Mouse (Mus musculus) midbrain, embryonic 16.5 days (tissue): ENCODE measurements around the gene Tepp. TPM values are rescaled to one million over a fixed set of nuclear protein-coding genes. Genes with fewer than 3 reads are reported as not detected.

ENCODE experiments used
- ATAC-seq: fragments of 200-750 bp; cut with Nextera tagmentation; 2 replicates; pipeline ENCODE4 v1.8.0; 2017; ENCODE audit warnings: moderate TSS enrichment
- H3K27ac ChIP-seq: fragments of 300-500 bp; sonication (generic); 2 replicates; pipeline ENCODE4 v1.5.1; 2014; ENCODE audit warnings: mild to moderate bottlenecking, low read length, mixed read lengths
- H3K27me3 ChIP-seq: fragments of 300-500 bp; sonication (generic); 2 replicates; pipeline ENCODE4 v1.6.1; 2014; ENCODE audit warnings: low read depth, low read length, mixed read lengths; ENCODE audit not compliant: control insufficient read depth, insufficient read depth
- H3K36me3 ChIP-seq: fragments of 300-500 bp; sonication (generic); 2 replicates; pipeline ENCODE4 v1.6.1; 2014; ENCODE audit warnings: mild to moderate bottlenecking, low read length, moderate library complexity, mixed read lengths; ENCODE audit not compliant: control insufficient read depth, insufficient read depth
- H3K4me1 ChIP-seq: fragments of 300-500 bp; sonication (generic); 2 replicates; pipeline ENCODE4 v1.6.1; 2014; ENCODE audit warnings: mild to moderate bottlenecking, low read length, mixed read lengths; ENCODE audit not compliant: control insufficient read depth, insufficient read depth
- H3K4me2 ChIP-seq: fragments of 300-500 bp; sonication (generic); 2 replicates; pipeline ENCODE4 v1.6.1; 2014; ENCODE audit warnings: mild to moderate bottlenecking, low read length, mixed read lengths
- H3K4me3 ChIP-seq: fragments of 300-500 bp; sonication (generic); 2 replicates; pipeline ENCODE4 v1.5.1; 2014; ENCODE audit warnings: low read depth, mild to moderate bottlenecking, low read length, moderate library complexity, mixed read lengths
- H3K9ac ChIP-seq: fragments of 300-500 bp; sonication (generic); 2 replicates; pipeline ENCODE4 v1.6.1; 2014; ENCODE audit warnings: low read depth, low read length, mixed read lengths
- H3K9me3 ChIP-seq: fragments of 300-500 bp; sonication (generic); replicated peaks from 2 replicates; pipeline ENCODE4 v1.6.1; 2014; ENCODE audit warnings: mild to moderate bottlenecking, low read length, mixed read lengths; ENCODE audit not compliant: control insufficient read depth, poor library complexity, severe bottlenecking
- WGBS: fragments of 180-500 bp; shearing (Covaris S2); extraction: QIAGEN DNeasy Blood & Tissue Kit; methylation state at CpG from one replicate; pipeline ENCODE4 v1.1.7; 2014; 5-methylcytosine and 5-hydroxymethylcytosine counted together
- polyA plus RNA-seq: library from polyadenylated mRNA; unstranded; fragments of >200 nt; fragmentation: Nextera tagmentation; extraction: Ambion mirVana; gene quantifications from 2 replicates; pipeline ENCODE4 v1.2.1, GENCODE M21; 2015

The Tepp gene
- 2.7 and 2.8 TPM in 2 replicates for polyA plus RNA-seq

DNA sequence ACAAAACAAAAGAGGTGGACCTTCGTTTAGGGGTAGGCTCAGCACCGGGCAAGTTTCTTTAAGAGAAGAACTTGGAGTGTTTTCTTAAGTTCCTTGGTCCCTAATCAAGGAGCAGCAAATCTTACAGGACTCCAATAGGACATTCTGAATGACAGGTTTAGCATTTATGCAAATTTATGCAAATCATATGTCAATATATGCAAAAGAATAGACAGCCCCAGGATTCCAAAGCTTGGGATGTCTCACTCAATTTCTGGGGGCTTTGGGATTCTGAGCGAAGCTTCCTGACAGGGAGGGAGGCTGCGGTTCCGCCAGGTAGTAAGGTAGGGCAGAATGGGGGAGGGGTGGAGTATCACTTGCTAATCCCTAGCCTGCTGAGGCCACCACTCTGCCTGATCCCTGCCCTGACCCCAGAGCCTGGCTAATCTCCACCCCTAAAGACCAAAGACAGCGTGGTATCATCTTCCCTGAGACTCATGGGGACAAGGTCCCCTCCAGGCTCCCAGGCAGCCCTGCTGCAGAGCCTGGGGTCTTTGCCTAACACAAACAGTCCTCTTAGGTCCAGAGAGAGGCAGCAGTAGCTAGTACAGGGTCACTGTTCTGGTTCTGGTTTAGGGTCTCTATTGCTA, at the start of gene Tepp:
Tepp (plus strand) TSS at position 225 of the 629 bp plus-strand sequence.
- no peak within 1 kb of the TSS for H3K27ac ChIP-seq

DNA sequence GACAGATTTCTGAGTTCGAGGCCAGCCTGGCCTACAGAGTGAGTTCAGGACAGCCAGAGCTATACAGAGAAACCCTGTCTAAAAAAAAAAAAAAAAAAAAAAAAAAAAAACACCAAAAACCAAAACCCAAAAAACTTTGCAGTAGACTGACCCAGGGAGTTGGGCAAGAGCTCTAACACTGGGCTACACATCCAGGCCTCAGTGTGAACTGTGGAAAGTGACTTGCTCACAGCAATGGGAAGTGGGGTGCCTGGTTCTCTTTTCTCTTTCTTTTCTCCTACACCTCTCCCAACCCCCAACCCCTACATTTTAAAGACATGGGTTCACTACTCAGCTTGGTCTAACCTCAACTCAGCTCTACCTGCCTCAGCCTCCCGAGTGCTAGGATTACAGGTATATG, 48.2 kb upstream of the Tepp start:
- H3K9me3 ChIP-seq, result no peaks in the 10 kb centered on the region
- no peak overlapping the region for H3K4me2 ChIP-seq
- no peak overlapping the region for H3K27ac ChIP-seq
- H3K4me3 ChIP-seq, result no peak overlapping the region
- no peaks in the 10 kb centered on the region for H3K36me3 ChIP-seq
- no peak overlapping the region for H3K9ac ChIP-seq
- no peak for ATAC-seq
- no peaks in the 10 kb centered on the region for H3K27me3 ChIP-seq
- no peaks in the 10 kb centered on the region for H3K4me1 ChIP-seq
- 83% methylated on average over 2 of the region's 2 CpGs for WGBS

More for the DNA sequence above, at the start of gene Tepp:
- H3K27me3 ChIP-seq, result no peaks in the 10 kb centered on the region
- H3K4me1 ChIP-seq, result peaks cover 8% of the 10 kb centered on the region; the same call in 1 of the 2 replicates
- H3K36me3 ChIP-seq, result no peaks in the 10 kb centered on the region
- ATAC-seq, result 0 out of 2 replicates have a peak, but pooled peaks have one; percentile 32
- no peak within 1 kb of the TSS for H3K4me3 ChIP-seq
- H3K4me2 ChIP-seq, result 0 out of 2 replicates have a peak within 1 kb of the TSS, but pooled peaks have one; percentile 18
- H3K9me3 ChIP-seq, result no peaks in the 10 kb centered on the region
- 0 out of 2 replicates have a peak within 1 kb of the TSS, but pooled peaks have one; percentile 30 for H3K9ac ChIP-seq
- WGBS, result 20% methylated on average over 6 of the region's 6 CpGs

DNA sequence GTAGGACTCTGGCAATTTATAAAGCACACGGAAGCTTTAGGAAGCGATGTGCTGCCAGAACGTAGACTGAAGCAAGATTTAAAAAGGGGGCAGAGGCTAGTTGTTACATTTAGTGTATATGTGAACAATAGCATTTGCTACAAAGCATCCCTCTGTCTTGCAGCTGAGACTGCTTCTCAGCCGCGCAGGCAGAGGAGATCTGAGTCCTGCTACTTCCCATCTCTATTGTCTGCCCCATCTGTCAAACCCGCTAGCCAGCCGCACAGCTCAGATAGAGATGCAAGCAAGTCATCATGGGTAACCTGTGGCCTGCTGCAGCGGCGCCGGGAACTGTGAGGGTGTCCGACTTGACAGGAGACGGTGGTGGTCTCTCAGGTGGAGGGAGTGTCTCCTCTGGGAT, 39.9 kb upstream of the Tepp start:
- Histone ChIP-seq H3K9me3 (no peaks in the 10 kb centered on the region), H3K4me3 (no peak overlapping the region), H3K9ac (no peak overlapping the region), H3K27ac (no peak overlapping the region), H3K4me1 (no peaks in the 10 kb centered on the region), H3K4me2 (no peak overlapping the region), H3K27me3 (no peaks in the 10 kb centered on the region), H3K36me3 (no peaks in the 10 kb centered on the region)
- no peak for ATAC-seq
- 60% methylated on average over 12 of the region's 12 CpGs for WGBS

DNA sequence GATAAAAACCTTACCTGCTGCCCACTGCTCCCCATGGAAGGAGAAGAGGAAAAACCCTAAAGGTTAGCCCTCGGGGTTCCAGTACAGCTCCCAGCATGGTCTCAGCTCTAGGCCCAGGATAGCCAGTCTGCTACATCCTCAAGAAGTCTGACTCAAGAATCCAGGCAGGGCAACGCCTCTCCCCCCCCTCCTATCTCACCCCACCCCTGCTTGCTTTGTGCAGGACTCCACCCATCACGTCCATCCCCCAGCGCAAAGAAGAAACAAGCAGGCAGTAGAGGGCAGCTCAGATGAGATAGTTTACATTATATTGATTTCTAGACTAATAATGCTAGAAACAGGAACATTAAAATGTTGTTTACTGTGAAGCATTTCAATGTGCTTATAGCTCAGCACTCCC, 38.5 kb upstream of the Tepp start:
- Histone ChIP-seq H3K9me3 (no peaks in the 10 kb centered on the region), H3K36me3 (no peaks in the 10 kb centered on the region), H3K9ac (no peak overlapping the region), H3K4me1 (no peaks in the 10 kb centered on the region), H3K27me3 (no peaks in the 10 kb centered on the region), H3K27ac (no peak overlapping the region), H3K4me2 (no peak overlapping the region), H3K4me3 (no peak overlapping the region)
- no peak for ATAC-seq
- 27% methylated on average over 4 of the region's 4 CpGs for WGBS

DNA sequence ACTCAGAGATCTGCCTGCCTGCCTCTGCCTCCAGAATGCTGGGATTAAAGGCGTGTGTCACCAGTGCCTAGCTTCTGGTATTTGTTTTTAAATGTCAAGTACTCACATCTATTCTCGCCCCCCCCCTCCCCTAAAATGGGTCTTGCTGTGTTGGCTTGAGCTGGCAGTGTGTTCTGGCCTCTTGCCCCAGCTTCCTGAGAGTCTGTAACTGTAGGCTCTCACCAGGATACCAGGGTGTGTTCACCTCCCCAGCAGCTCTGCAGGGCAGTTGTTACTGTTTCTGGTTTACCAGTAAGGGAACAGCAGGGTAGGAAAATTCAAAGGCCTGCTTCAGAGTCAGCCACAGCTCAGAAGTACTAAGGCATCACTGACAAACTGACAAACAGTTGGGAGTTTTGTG, 37.5 kb upstream of the Tepp start:
- Histone ChIP-seq H3K9me3 (no peaks in the 10 kb centered on the region), H3K4me1 (no peaks in the 10 kb centered on the region)

DNA sequence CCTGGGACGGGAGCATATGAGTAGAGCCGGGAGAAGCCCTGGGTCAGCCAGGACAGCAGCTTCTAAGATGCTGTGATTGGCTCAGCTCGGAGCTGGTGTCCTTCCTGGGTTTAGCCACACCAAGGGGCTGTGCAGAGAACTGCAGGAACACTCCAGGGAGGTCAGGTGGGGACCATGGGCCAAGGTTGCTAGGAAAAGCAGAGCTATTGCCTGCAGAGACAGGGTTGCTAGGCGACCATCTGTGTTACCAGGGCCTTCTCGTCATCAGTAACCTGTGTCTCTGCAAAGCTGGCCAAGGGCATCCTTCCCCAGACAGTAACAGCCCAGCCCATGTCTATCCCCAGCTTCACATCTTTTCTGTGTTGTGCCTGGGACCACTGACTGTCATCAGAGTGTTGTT, 28.9 kb upstream of the Tepp start:
- 50% methylated on average over 5 of the region's 5 CpGs for WGBS

More for the DNA sequence above, 37.5 kb upstream of the Tepp start:
- no peaks in the 10 kb centered on the region for H3K36me3 ChIP-seq
- H3K4me2 ChIP-seq, result no peak overlapping the region
- no peak for ATAC-seq
- no peak overlapping the region for H3K9ac ChIP-seq
- WGBS, result 26% methylated on average over 2 of the region's 2 CpGs
- no peak overlapping the region for H3K4me3 ChIP-seq
- no peaks in the 10 kb centered on the region for H3K27me3 ChIP-seq
- H3K27ac ChIP-seq, result no peak overlapping the region

DNA sequence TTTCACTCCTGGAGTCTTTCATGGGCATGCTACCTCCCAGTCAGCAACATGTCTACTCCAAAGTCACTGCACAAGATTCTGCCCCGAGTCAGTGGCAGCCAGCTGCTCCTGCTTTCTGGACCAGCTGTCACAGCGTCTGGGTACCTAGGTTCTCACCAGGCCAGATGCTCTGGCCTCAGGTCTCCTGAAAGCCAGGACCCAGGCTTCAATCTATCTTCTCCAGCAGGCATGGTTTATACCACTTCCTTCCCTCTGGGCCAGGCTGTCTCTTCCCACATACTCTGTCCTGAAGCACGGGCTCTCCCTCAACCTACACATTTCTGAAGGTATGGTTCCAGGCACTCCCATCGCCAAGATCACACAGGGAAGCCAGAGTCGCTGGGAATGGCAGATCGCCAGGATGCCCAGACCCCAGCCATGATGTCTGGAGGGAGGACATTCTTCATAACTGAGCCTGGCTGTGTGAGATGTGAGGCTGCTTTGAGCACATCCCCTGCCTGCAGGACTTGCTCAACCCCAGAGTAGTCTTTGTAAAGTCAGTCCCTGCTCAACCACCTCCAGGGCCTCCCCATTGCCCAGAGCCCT, 21.2 kb upstream of the Tepp start:
- Histone ChIP-seq H3K9me3 (no peaks in the 10 kb centered on the region), H3K27me3 (no peaks in the 10 kb centered on the region), H3K27ac (no peak overlapping the region), H3K9ac (no peak overlapping the region), H3K4me2 (no peak overlapping the region), H3K36me3 (no peaks in the 10 kb centered on the region), H3K4me1 (no peaks in the 10 kb centered on the region), H3K4me3 (no peak overlapping the region)
- no peak for ATAC-seq
- 68% methylated on average over 6 of the region's 6 CpGs for WGBS

More for the DNA sequence above, 28.9 kb upstream of the Tepp start:
- Histone ChIP-seq H3K27me3 (no peaks in the 10 kb centered on the region), H3K4me3 (no peak overlapping the region), H3K9ac (no peak overlapping the region), H3K4me1 (peaks cover 8% of the 10 kb centered on the region; the same call in 1 of the 2 replicates), H3K9me3 (no peaks in the 10 kb centered on the region), H3K27ac (peak overlapping the region; percentile 31), H3K36me3 (no peaks in the 10 kb centered on the region), H3K4me2 (no peak overlapping the region)
- ATAC-seq, result peak; percentile 80

DNA sequence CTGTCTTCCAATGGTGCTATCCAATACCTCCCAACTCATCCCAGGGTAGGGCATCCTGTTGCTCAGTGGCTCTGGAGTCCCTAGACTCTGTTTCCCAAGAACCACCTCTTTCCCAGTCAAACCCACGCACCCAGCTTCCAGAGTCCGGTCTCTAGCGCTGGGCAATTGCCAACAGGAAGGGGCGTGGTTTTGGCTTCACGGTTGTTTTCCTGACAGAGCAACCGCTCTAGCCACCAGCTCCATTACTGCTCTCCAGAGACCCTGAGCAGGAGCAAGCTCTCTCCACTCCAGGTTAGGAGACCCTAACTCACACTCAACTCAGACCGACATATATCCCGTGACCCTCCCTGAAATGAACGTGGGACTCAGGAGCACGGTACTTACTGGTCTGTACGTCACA, 17.2 kb upstream of the Tepp start:
- H3K4me2 ChIP-seq, result no peak overlapping the region
- no peaks in the 10 kb centered on the region for H3K27me3 ChIP-seq
- H3K4me3 ChIP-seq, result no peak overlapping the region
- H3K9me3 ChIP-seq, result no peaks in the 10 kb centered on the region
- ATAC-seq, result no peak
- 83% methylated on average over 11 of the region's 11 CpGs for WGBS
- no peaks in the 10 kb centered on the region for H3K36me3 ChIP-seq
- no peak overlapping the region for H3K27ac ChIP-seq
- H3K9ac ChIP-seq, result no peak overlapping the region
- H3K4me1 ChIP-seq, result no peaks in the 10 kb centered on the region

DNA sequence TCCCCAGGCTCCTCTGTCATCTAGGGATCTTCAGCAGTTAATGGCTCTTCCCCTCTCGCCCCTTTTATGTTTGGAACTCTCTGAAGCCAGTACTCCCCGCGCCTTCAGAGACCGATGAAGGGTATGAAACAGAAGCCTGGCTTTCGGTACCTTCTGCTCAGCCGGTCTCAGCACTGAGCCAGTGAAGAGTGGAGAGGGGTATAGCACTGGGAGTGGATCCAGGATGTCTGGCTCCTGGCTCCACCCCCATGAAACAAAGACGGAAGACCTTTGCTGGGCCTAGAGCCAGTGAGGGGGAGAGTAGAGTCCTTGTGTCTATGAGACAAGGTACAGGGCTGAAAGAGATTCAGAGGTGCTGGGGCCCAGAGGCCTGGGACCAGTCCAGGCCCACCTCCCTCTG, 16.5 kb upstream of the Tepp start:
- no peaks in the 10 kb centered on the region for H3K9me3 ChIP-seq
- H3K4me3 ChIP-seq, result no peak overlapping the region
- WGBS, result 64% methylated on average over 7 of the region's 7 CpGs
- H3K4me2 ChIP-seq, result no peak overlapping the region
- no peaks in the 10 kb centered on the region for H3K36me3 ChIP-seq
- no peak for ATAC-seq
- no peaks in the 10 kb centered on the region for H3K27me3 ChIP-seq
- no peak overlapping the region; the same call in 1 of the 2 replicates for H3K27ac ChIP-seq
- no peaks in the 10 kb centered on the region for H3K4me1 ChIP-seq
- no peak overlapping the region for H3K9ac ChIP-seq
